Mouse (Mus musculus) right cerebral cortex, postnatal 14 days (tissue): ENCODE measurements around the gene Cdiptos.
A peak's percentile ranks its signal among the peaks of the same experiment; 100 is the strongest.

Experiments
- DNase-seq: peaks from one replicate; pipeline ENCODE4 v3.0.0; 2022

Gene Cdiptos

GRCm38 (mm10) chr7:126975950-126976866 lies at the start of gene Cdiptos:
TSS of gene Cdiptos (minus strand) at chr7:126976098.
- DNase-seq = peak; percentile 99

GRCm38 (mm10) chr7:127024755-127025555 lies 49.1 kb upstream of the Cdiptos start:
- DNase-seq = peak; percentile 74

- DNase-seq = no peak
Observed at GRCm38 (mm10) chr7:127023896-127024690, 48.2 kb upstream of the Cdiptos start.

GRCm38 (mm10) chr7:127023272-127023691 lies 47.4 kb upstream of the Cdiptos start:
- no peak for DNase-seq

GRCm38 (mm10) chr7:127022528-127023271 lies 46.8 kb upstream of the Cdiptos start:
- no peak for DNase-seq

- DNase-seq = no peak
Observed at GRCm38 (mm10) chr7:127021563-127022527, 45.9 kb upstream of the Cdiptos start.

GRCm38 (mm10) chr7:127020901-127021562 lies 45.1 kb upstream of the Cdiptos start, which contains the start of the genes Gm42742 and Prrt2:
TSS of gene Gm42742 (minus strand) at chr7:127021097.
TSS of gene Prrt2 (minus strand) at chr7:127021211.
- peak; percentile 75 for DNase-seq

- DNase-seq = no peak
Observed at GRCm38 (mm10) chr7:127020491-127020890, 44.6 kb upstream of the Cdiptos start.

- no peak for DNase-seq
Observed at GRCm38 (mm10) chr7:127020031-127020430, 44.1 kb upstream of the Cdiptos start.

GRCm38 (mm10) chr7:127019306-127019960 lies 43.5 kb upstream of the Cdiptos start:
- no peak for DNase-seq

- no peak for DNase-seq
Observed at GRCm38 (mm10) chr7:127018416-127019305, 42.8 kb upstream of the Cdiptos start.

- no peak for DNase-seq
Observed at GRCm38 (mm10) chr7:127017950-127018345, 42.0 kb upstream of the Cdiptos start.

- DNase-seq = peak; percentile 98
Observed at GRCm38 (mm10) chr7:127016971-127017949, 41.4 kb upstream of the Cdiptos start, which contains the start of gene Pagr1a. TSS of gene Pagr1a (minus strand) at chr7:127017352.

- peak; percentile 54 for DNase-seq
Observed at GRCm38 (mm10) chr7:127016486-127016938, 40.6 kb upstream of the Cdiptos start.

- DNase-seq = no peak
Observed at GRCm38 (mm10) chr7:127016481-127016485, 40.4 kb upstream of the Cdiptos start, which contains the start of gene Pagr1b. TSS of gene Pagr1b (minus strand) at chr7:127016484.

GRCm38 (mm10) chr7:127016081-127016480 lies 40.2 kb upstream of the Cdiptos start:
- DNase-seq = no peak

GRCm38 (mm10) chr7:127014993-127015392 lies 39.1 kb upstream of the Cdiptos start:
- no peak for DNase-seq

GRCm38 (mm10) chr7:127014320-127014719 lies 38.4 kb upstream of the Cdiptos start, which contains the start of gene Mvp:
TSS of gene Mvp (minus strand) at chr7:127014621.
- DNase-seq = no peak
